Comparison of ENCODE assay signal across 25 mouse cellular contexts in the genomic region with DNA sequence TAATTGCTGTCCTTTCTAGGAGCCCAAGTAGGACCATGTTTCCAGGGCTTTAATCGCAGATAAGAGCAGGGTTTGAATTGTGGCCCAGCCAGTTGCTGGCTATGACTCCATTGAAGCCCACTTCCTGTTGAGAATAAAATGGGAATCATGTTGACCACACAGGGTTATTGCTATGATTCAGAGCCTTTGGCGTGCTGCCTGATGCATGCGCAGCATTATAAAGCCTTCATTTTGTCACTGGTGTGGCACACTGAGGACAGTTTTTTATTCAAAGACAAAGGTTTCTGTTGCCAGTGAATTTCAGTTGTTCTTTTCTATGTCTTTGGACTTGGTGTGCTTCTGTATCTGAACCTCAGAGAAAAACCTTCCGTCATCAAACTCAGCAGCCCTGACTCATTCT. TPM values are rescaled to one million over a fixed set of nuclear protein-coding genes. Genes with fewer than 3 reads are reported as not detected.
DNase-seq lines count a peak whose midpoint lies in the region; ATAC-seq and TF ChIP-seq lines count a peak whose summit lies in the region.
"Had no signal": no experiment of that assay in that cellular context is flagged by ENCODE, and none has a peak within 500 bp of the region (broad histone marks: within the 10 kb centered on the region; RNA-seq: fewer than 3 reads in every experiment).

No protein-coding gene starts in this region.

- H3K4me3 ChIP-seq in lung, embryonic 14.5 days (ENCODE audit: low read depth, low read length) = no peak overlapping the region
- no peak overlapping the region for H3K4me3 ChIP-seq in lung, adult 2 months (replicated peaks; ENCODE audit: extremely low read depth, low read depth, low read length)
- no peak overlapping the region for H3K4me3 ChIP-seq in hindbrain, embryonic 13.5 days
- H3K4me3 ChIP-seq: heart, embryonic 15.5 days; intestine, embryonic 15.5 days; limb, embryonic 10.5 days; liver, embryonic 12.5 days had no signal

- 90% methylated on average over 4 of the region's 4 CpGs for WGBS in lung, embryonic 14.5 days
- WGBS in lung, adult 2 months = 72% methylated on average over 4 of the region's 4 CpGs
- WGBS in hindbrain, embryonic 13.5 days = 84% methylated on average over 4 of the region's 4 CpGs

- H3K27me3 ChIP-seq in lung, embryonic 14.5 days (ENCODE audit: insufficient read depth, low read length) = no peaks in the 10 kb centered on the region
- no peaks in the 10 kb centered on the region for H3K27me3 ChIP-seq in Patski
- no peaks in the 10 kb centered on the region for H3K27me3 ChIP-seq in hindbrain, embryonic 13.5 days
- H3K27me3 ChIP-seq: heart, embryonic 15.5 days; intestine, embryonic 15.5 days; liver, embryonic 12.5 days had no signal

- H3K27ac ChIP-seq in lung, embryonic 14.5 days (ENCODE audit: low read depth) = no peak overlapping the region
- no peak overlapping the region for H3K27ac ChIP-seq in hindbrain, embryonic 13.5 days
- H3K27ac ChIP-seq: heart, embryonic 15.5 days; intestine, embryonic 15.5 days; limb, embryonic 10.5 days; liver, embryonic 12.5 days; stomach, postnatal 0 days had no signal

- intact Hi-C loops in heart, postnatal 36 days (cut with DNase I) = no loop called here
- intact Hi-C loops in left cerebral cortex, postnatal 25 days (cut with DNase I) = no loop called here

- CTCF ChIA-PET in Patski (lab: Charles Lee) = no interaction called here

- DNase-seq in heart, adult 11 months = peak; percentile 71
- DNase-seq in heart, postnatal 36 days = no peak
- peak; percentile 42 for DNase-seq in lung, embryonic 14.5 days
- DNase-seq in lung, adult 2 months = no peak
- DNase-seq in Patski (ENCODE audit: low read depth, low spot score) = no peak
- DNase-seq in brain, embryonic 14.5 days (ENCODE audit: low read depth) = peak; percentile 14
- DNase-seq in left cerebral cortex, postnatal 25 days (ENCODE audit: low spot score in 2 of 2) = no peak
- DNase-seq: cerebellum, adult 11 months; cerebellum, postnatal 36 days; heart, adult 18-20 months; kidney, postnatal 36 days; layer of hippocampus, postnatal 36 days; right cerebral cortex, postnatal 14 days had no signal

- no peaks in the 10 kb centered on the region for H3K4me1 ChIP-seq in lung, embryonic 14.5 days (ENCODE audit: insufficient read depth)
- H3K4me1 ChIP-seq in lung, adult 2 months (ENCODE audit: control insufficient read depth, insufficient read depth, low read length) = no peaks in the 10 kb centered on the region
- H3K4me1 ChIP-seq in hindbrain, embryonic 13.5 days (replicated peaks) = no peaks in the 10 kb centered on the region
- H3K4me1 ChIP-seq: heart, embryonic 15.5 days; intestine, embryonic 15.5 days; limb, embryonic 10.5 days; liver, embryonic 12.5 days had no signal

- TF ChIP-seq POLR2A in lung, adult 2 months (IDR thresholded peaks at IDR 0.05; ENCODE audit: borderline replicate concordance, extremely low read depth, low read depth, low read length) = no peak
- no peak for TF ChIP-seq POLR2A in brain, embryonic 14.5 days (IDR thresholded peaks at IDR 0.05; ENCODE audit: borderline replicate concordance, extremely low read depth, insufficient read depth, insufficient read length, poor library complexity, severe bottlenecking)

- no peak overlapping the region for H3K9ac ChIP-seq in lung, embryonic 14.5 days
- H3K9ac ChIP-seq in hindbrain, embryonic 13.5 days = no peak overlapping the region
- H3K9ac ChIP-seq: heart, embryonic 15.5 days; intestine, embryonic 15.5 days; liver, embryonic 12.5 days had no signal

- H3K4me2 ChIP-seq in lung, embryonic 14.5 days = no peak overlapping the region
- no peak overlapping the region for H3K4me2 ChIP-seq in hindbrain, embryonic 13.5 days
- H3K4me2 ChIP-seq: heart, embryonic 15.5 days; intestine, embryonic 15.5 days; liver, embryonic 12.5 days had no signal

- no peaks in the 10 kb centered on the region for H3K9me3 ChIP-seq in lung, embryonic 14.5 days (ENCODE audit: low read depth, low read length)
- H3K9me3 ChIP-seq in hindbrain, embryonic 13.5 days = no peaks in the 10 kb centered on the region
- H3K9me3 ChIP-seq: heart, embryonic 15.5 days; intestine, embryonic 15.5 days; limb, embryonic 10.5 days; liver, embryonic 12.5 days had no signal

- TF ChIP-seq CTCF in lung, embryonic 14.5 days (IDR thresholded peaks at IDR 0.05; ENCODE audit: low read depth) = no peak
- TF ChIP-seq CTCF in lung, adult 2 months (IDR thresholded peaks at IDR 0.05; ENCODE audit: insufficient read depth, low read length) = no peak
- no peak for TF ChIP-seq CTCF in Patski (IDR thresholded peaks at IDR 0.05)
- no peak for TF ChIP-seq CTCF in brain, embryonic 14.5 days (IDR thresholded peaks at IDR 0.05; ENCODE audit: borderline replicate concordance, extremely low read depth, insufficient read depth, insufficient read length)

- H3K36me3 ChIP-seq in lung, embryonic 14.5 days (ENCODE audit: insufficient read depth) = no peaks in the 10 kb centered on the region
- H3K36me3 ChIP-seq in hindbrain, embryonic 13.5 days = no peaks in the 10 kb centered on the region
- H3K36me3 ChIP-seq: heart, embryonic 15.5 days; intestine, embryonic 15.5 days; limb, embryonic 10.5 days; liver, embryonic 12.5 days had no signal

- in situ Hi-C loops in Patski (cut with MboI; ENCODE audit: low pct_unique_long_range_greater_than_20kb) = no loop called here

- POLR2A ChIA-PET in Patski (lab: Charles Lee) = no interaction called here

- no peak for ATAC-seq in lung, embryonic 14.5 days (ENCODE audit: insufficient read depth)
- ATAC-seq in Patski = peak; percentile 71
- ATAC-seq in hindbrain, embryonic 13.5 days (ENCODE audit: low FRiP score) = no peak
- ATAC-seq: intestine, embryonic 15.5 days; liver, embryonic 12.5 days; lung, postnatal 0 days; midbrain, embryonic 16.5 days had no signal

RNA-seq across cellular contexts. Expression of a gene that starts 14.9 kb away (rescaled TPM):
- not detected for total RNA-seq in heart, postnatal 36 days (2021)
- not detected in 2 replicates for polyA plus RNA-seq in lung, embryonic 14.5 days (2014; fragmentation: Nextera tagmentation; extraction: Ambion mirVana)
- polyA plus RNA-seq in lung, adult 2 months (2012; rRNA removed) = not detected in 2 replicates
- not detected for polyA plus RNA-seq in Patski (2021)
- polyA plus RNA-seq in brain, embryonic 14.5 days (2012; rRNA removed) = 0.11 TPM in 2 replicates
- total RNA-seq in left cerebral cortex, postnatal 25 days (2021) = under 1 TPM; 0.11 to 0.14 TPM
- not detected in 2 replicates for polyA plus RNA-seq in hindbrain, embryonic 13.5 days (2015; fragmentation: Nextera tagmentation; extraction: Ambion mirVana)
- total RNA-seq: ES-E14; heart, adult 18-20 months; megakaryocyte, adult 5-6 weeks had no signal
- polyA plus RNA-seq: embryonic facial prominence, embryonic 11.5 days; limb, embryonic 10.5 days; lung, postnatal 0 days; neural tube, embryonic 11.5 days had no signal

RNA-seq across cellular contexts. Expression of a gene that starts 51.3 kb away (rescaled TPM):
- total RNA-seq in heart, postnatal 36 days (2021) = 10 to 100 TPM; 14.4 to 16.0 TPM
- 31.2 and 34.0 TPM in 2 replicates for polyA plus RNA-seq in lung, embryonic 14.5 days (2014; fragmentation: Nextera tagmentation; extraction: Ambion mirVana)
- 5.9 and 11.3 TPM in 2 replicates for polyA plus RNA-seq in lung, adult 2 months (2012; rRNA removed)
- 37.6 TPM for polyA plus RNA-seq in Patski (2021)
- 22.9 and 25.4 TPM in 2 replicates for polyA plus RNA-seq in brain, embryonic 14.5 days (2012; rRNA removed)
- 10 to 100 TPM; 17.1 to 19.0 TPM for total RNA-seq in left cerebral cortex, postnatal 25 days (2021)
- 20.9 and 21.1 TPM in 2 replicates for polyA plus RNA-seq in hindbrain, embryonic 13.5 days (2015; fragmentation: Nextera tagmentation; extraction: Ambion mirVana)

Comparison
In these comparisons a context has a peak if more than half of its experiments do, and no peak if none do; other contexts are left out.
1. DNase-seq: peak in heart, adult 11 months (single experiment), lung, embryonic 14.5 days (single experiment) and brain, embryonic 14.5 days (single experiment); none in heart, postnatal 36 days (0 of 2), lung, adult 2 months (single experiment), Patski (single experiment) and left cerebral cortex, postnatal 25 days (0 of 2).